Mouse (Mus musculus): ENCODE results near the gene Kcnd3.

Gene Kcnd3

GRCm38 (mm10) chr3:105457657-105458056, 5.5 kb downstream of the Kcnd3 start:
- no peak for DNase-seq

GRCm38 (mm10) chr3:105466538-105466937, 14.4 kb downstream of the Kcnd3 start:
- DNase-seq = no peak

GRCm38 (mm10) chr3:105472564-105472963, 20.4 kb downstream of the Kcnd3 start:
- DNase-seq = no peak

GRCm38 (mm10) chr3:105476408-105476807, 24.3 kb downstream of the Kcnd3 start:
- DNase-seq = no peak

GRCm38 (mm10) chr3:105478876-105479275, 26.7 kb downstream of the Kcnd3 start:
- no peak for DNase-seq

DNA sequence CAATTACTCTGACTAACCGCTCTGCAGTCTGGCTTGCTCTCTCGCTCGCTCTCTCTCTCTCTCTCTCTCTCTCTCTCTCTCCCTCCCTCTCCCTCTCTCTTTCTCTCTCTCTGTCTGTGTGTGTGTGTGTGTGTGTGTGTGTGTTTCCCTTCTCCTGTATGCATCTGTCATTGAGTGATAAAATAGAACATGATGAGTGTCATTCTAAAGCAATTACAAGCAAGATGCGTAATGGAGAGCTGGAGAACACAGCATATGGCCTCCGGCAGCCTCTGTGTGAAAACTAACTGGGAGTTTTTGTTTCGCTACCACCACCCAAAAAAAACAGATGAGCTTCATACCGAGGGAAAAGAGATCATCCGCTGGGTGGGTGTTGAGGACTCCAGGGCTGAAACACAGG, 29.3 kb downstream of the Kcnd3 start:
- no peak for DNase-seq

- DNase-seq = no peak
Measured at GRCm38 (mm10) chr3:105483651-105484052, 31.5 kb downstream of the Kcnd3 start.

- DNase-seq = no peak
Measured at GRCm38 (mm10) chr3:105487171-105487570, 35.0 kb downstream of the Kcnd3 start.

DNA sequence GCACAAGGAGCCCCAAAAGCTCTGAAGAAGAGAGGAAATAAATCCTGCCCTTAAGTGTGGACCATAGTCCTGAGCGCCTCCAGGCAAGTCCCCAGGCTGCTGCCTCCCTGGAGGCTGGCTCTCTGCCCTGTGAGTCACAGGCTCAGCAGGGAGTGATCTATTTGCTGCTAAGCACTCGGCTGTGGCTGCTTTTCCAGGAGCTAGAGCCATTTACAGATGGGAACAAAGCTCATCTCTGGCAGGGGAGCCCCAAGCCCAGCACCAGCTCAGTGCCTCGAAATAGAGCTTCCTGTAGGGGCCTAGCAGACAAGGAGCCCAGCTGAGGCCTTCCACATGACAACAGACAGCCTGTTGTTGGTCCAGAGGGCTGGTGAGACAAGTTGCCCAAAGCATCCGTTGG, 37.5 kb downstream of the Kcnd3 start:
- DNase-seq = no peak

GRCm38 (mm10) chr3:105494886-105495285, 42.8 kb downstream of the Kcnd3 start:
- no peak for DNase-seq

DNA sequence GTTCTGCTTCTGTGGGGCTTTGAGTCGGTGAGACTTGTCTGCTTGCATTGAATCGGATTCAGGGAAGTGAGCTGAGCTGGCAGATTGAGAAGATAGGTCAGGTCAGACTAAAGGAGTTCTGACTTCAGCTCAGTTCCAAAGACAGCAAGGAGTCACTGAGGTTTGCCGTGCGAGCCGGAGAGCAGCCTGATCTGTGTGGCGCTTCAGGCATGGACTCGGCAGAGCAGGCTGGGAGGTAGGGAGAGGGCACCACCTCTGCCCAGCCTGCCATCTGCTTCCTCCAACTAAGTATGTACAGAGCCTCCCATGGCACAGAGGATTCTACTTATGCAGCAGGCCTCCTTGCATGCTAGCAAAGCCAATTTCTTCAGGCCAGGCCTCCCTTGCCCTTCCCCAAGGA, 44.1 kb downstream of the Kcnd3 start:
- no peak for DNase-seq

GRCm38 (mm10) chr3:105496935-105497334, 44.8 kb downstream of the Kcnd3 start:
- DNase-seq = no peak

- DNase-seq = no peak
Measured at GRCm38 (mm10) chr3:105501071-105501470, 48.9 kb downstream of the Kcnd3 start.

- DNase-seq = no peak
Measured at GRCm38 (mm10) chr3:105504272-105504671, 52.1 kb downstream of the Kcnd3 start.

GRCm38 (mm10) chr3:105505161-105505872, 53.2 kb downstream of the Kcnd3 start:
- DNase-seq = no peak

DNA sequence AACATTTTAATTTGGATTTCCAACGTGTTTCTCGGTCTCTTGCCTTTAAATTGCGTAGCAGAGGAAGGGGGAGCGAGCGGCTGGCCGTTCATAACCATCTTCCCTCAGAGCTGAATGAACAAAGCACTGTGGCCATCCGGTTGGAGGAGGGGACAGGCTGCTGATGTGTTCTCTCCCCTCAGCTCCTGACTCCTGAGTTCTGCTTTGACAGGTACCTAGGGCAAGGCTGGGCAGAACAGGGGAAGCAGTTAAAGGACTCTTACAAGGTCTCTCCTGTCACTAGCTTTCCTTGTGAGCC, 53.7 kb downstream of the Kcnd3 start:
- no peak for DNase-seq

DNA sequence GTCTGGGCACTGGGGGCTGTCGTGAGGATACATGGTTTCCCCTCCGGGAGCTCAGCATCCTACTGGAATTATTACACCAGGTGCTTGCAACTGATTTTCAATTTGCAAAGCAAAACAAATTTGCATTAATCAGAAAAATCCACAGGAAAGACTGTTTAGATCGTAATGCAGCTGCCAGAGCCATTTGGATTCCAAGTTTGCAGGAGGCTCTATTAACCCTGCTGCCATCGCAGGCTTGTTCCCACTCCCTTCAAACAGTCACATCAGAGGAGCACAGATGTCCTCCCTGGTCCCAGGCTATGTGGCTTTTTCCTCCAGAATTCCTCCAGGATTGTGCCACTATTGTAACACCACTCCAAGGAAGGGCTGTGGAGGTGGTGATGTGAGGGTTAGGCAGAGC, 54.5 kb downstream of the Kcnd3 start:
- no peak for DNase-seq

DNA sequence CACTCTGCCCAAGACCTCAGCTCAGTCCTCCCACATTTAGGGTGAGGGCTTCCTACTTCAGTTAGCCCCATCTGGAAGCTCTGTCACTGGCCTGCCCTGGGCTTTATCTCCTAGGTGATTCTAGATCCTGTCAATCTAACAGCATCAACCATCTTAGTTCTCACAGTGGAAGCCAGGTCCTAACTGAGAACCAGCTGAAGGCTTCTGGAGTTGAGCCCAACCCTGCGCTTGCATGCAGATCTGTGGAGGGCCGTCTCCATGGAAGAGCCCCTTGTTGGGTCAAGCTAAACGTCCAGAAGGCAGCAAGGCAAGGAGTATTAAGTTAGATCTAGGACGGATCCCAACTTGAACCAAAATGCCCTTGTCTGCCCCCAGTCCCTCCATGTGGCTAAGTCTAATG, 57.2 kb downstream of the Kcnd3 start:
- DNase-seq = no peak

- DNase-seq = no peak
Measured at GRCm38 (mm10) chr3:105511836-105512235, 59.7 kb downstream of the Kcnd3 start.

DNA sequence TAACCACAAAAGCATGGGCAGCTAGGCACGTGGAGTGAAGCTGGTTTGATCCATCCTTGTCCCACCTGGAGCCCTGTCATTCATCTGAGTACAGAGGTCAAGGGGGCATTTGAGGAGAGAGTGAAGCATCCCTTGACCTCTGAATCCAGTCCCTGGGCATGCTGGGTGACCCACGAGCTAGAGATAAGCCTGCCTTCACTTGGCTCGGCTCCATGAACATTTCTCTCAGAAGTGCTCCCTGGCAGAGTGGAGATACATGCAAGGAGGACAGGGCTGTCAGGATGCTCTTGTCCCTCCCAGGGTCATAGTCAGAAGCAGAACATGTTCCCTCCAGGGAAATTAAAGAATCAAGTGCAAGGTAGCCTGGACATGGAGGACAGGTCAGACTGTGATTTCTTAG, 62.1 kb downstream of the Kcnd3 start:
- no peak for DNase-seq

- no peak for DNase-seq
Measured at GRCm38 (mm10) chr3:105515035-105515434, 62.9 kb downstream of the Kcnd3 start.

- no peak for DNase-seq
Measured at GRCm38 (mm10) chr3:105515640-105516039, 63.5 kb downstream of the Kcnd3 start.

DNA sequence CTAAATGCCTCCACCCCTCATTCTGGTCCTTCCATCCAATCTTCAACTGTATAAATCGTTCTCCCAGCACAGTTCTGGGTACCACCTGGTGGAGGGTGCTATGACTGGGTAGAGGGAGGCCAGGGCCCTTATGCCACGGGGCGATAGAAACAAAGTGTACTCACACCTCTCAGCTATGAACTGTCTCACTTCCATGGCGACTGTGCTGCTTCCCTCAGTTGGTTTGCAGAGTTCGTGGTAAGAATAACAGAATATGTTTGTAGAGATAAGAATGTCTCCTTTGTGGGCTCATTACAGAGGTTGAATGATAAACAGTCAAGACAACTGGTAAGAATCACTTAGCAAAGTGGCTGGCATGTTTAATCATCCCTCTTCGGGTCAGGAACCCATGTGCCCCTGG, 68.3 kb downstream of the Kcnd3 start:
- DNase-seq = no peak

DNA sequence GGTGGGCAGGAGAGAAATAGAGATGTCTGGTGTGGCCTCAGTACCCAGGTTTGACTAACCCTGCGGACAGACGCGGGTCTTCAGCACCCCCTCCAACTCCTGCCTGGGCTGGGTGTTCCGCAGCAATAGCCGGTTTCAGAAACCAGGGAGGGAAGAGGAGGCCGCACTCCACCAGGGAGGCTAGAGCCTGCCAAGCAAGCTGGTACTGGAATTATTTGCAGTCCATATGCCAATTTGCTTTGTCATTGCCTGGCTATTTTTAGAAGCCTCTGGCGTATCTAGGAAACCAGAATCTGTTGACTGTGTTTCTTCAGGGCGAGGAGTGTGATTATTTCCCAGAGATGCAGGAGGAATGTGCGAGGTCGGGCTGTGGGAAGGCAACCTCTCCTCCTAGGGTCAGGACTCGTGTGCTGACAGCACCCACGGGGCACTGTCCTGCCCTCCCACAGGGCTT, 69.1 kb downstream of the Kcnd3 start:
- no peak for DNase-seq

- DNase-seq = no peak
Measured at GRCm38 (mm10) chr3:105521639-105522038, 69.5 kb downstream of the Kcnd3 start.

All from thymus, postnatal 36 days (tissue).